Mouse (Mus musculus): ENCODE data around the gene Shroom1.

Gene Shroom1

GRCm38 (mm10) chr11:53479171-53479782, 22.3 kb downstream of the Shroom1 start:
- in situ Hi-C loops (cut with MboI, MseI): no loop called here

GRCm38 (mm10) chr11:53479783-53480301, 22.8 kb downstream of the Shroom1 start, which contains the start of the genes Gm9945 and Sowaha:
Gene Gm9945, plus strand, starts transcription at chr11:53480166.
Gene Sowaha, minus strand, starts transcription at chr11:53480274.
- in situ Hi-C loops (cut with MboI, MseI): no loop called here

- in situ Hi-C loops (cut with MboI, MseI): no loop called here
Observed at GRCm38 (mm10) chr11:53481088-53481730, 24.2 kb downstream of the Shroom1 start.

GRCm38 (mm10) chr11:53483159-53483891, 26.3 kb downstream of the Shroom1 start:
- in situ Hi-C loops (cut with MboI, MseI): no loop called here

GRCm38 (mm10) chr11:53485719-53486118, 28.7 kb downstream of the Shroom1 start:
- in situ Hi-C loops (cut with MboI, MseI): no loop called here

- in situ Hi-C loops (cut with MboI, MseI): no loop called here
Observed at GRCm38 (mm10) chr11:53486351-53486750, 29.3 kb downstream of the Shroom1 start.

GRCm38 (mm10) chr11:53486822-53487594, 30.0 kb downstream of the Shroom1 start:
- in situ Hi-C loops (cut with MboI, MseI): no loop called here

- in situ Hi-C loops (cut with MboI, MseI): no loop called here
Observed at GRCm38 (mm10) chr11:53489007-53489406, 32.0 kb downstream of the Shroom1 start.

GRCm38 (mm10) chr11:53489421-53489820, 32.4 kb downstream of the Shroom1 start:
- in situ Hi-C loops (cut with MboI, MseI): no loop called here

- in situ Hi-C loops (cut with MboI, MseI): no loop called here
Observed at GRCm38 (mm10) chr11:53491954-53492401, 35.0 kb downstream of the Shroom1 start.

- in situ Hi-C loops (cut with MboI, MseI): no loop called here
Observed at GRCm38 (mm10) chr11:53493243-53493955, 36.4 kb downstream of the Shroom1 start.

GRCm38 (mm10) chr11:53495417-53495816, 38.4 kb downstream of the Shroom1 start:
- in situ Hi-C loops (cut with MboI, MseI): no loop called here

- in situ Hi-C loops (cut with MboI, MseI): no loop called here
Observed at GRCm38 (mm10) chr11:53496946-53497345, 39.9 kb downstream of the Shroom1 start.

GRCm38 (mm10) chr11:53500569-53500968, 43.6 kb downstream of the Shroom1 start:
- in situ Hi-C loops (cut with MboI, MseI): no loop called here

- in situ Hi-C loops (cut with MboI, MseI): no loop called here
Observed at GRCm38 (mm10) chr11:53502039-53502765, 45.2 kb downstream of the Shroom1 start.

GRCm38 (mm10) chr11:53503738-53504137, 46.7 kb downstream of the Shroom1 start:
- in situ Hi-C loops (cut with MboI, MseI): no loop called here

- in situ Hi-C loops (cut with MboI, MseI): no loop called here
Observed at GRCm38 (mm10) chr11:53504376-53504775, 47.4 kb downstream of the Shroom1 start.

GRCm38 (mm10) chr11:53505026-53505663, 48.1 kb downstream of the Shroom1 start:
- in situ Hi-C loops (cut with MboI, MseI): no loop called here

- in situ Hi-C loops (cut with MboI, MseI): no loop called here
Observed at GRCm38 (mm10) chr11:53507098-53507805, 50.2 kb downstream of the Shroom1 start.

Measured in T-helper 17 cell (primary cell).